Mouse (Mus musculus): ENCODE data around the gene Nxpe4. TPM values are rescaled to one million over a fixed set of nuclear protein-coding genes. Genes with fewer than 3 reads are reported as not detected.

Gene Nxpe4
- polyA plus RNA-seq, 1 experiment from 2014 or later, result 7.8 TPM

- no peak overlapping the region for H3K4me3 ChIP-seq (ENCODE audit: low read length)
- no peaks in the 10 kb centered on the region for H3K36me3 ChIP-seq (ENCODE audit: control insufficient read depth, insufficient read depth, low read length)
- H3K9me3 ChIP-seq (ENCODE audit: control insufficient read depth, low read length), result no peaks in the 10 kb centered on the region
- H3K27me3 ChIP-seq (ENCODE audit: control insufficient read depth, insufficient read depth, low read length), result no peaks in the 10 kb centered on the region
- ATAC-seq (ENCODE audit: low FRiP score, low TSS enrichment), result no peak
- no peak overlapping the region for H3K9ac ChIP-seq (ENCODE audit: low read depth, low read length)
- WGBS, result 72% methylated on average over 4 of the region's 4 CpGs
- no peak overlapping the region for H3K4me2 ChIP-seq (replicated peaks; ENCODE audit: low read depth, low read length)
- no peak overlapping the region for H3K27ac ChIP-seq (ENCODE audit: low read depth, low read length)
- H3K4me1 ChIP-seq (ENCODE audit: control insufficient read depth, insufficient read depth, low read length), result no peaks in the 10 kb centered on the region
Observed at GRCm38 (mm10) chr9:48360826-48361225, 199.0 kb downstream of the Nxpe4 start.

- Histone ChIP-seq H3K36me3 (ENCODE audit: control insufficient read depth, insufficient read depth, low read length) (no peaks in the 10 kb centered on the region), H3K9me3 (ENCODE audit: control insufficient read depth, low read length) (no peaks in the 10 kb centered on the region), H3K27me3 (ENCODE audit: control insufficient read depth, insufficient read depth, low read length) (no peaks in the 10 kb centered on the region), H3K4me3 (ENCODE audit: low read length) (no peak overlapping the region), H3K9ac (ENCODE audit: low read depth, low read length) (no peak overlapping the region), H3K27ac (ENCODE audit: low read depth, low read length) (no peak overlapping the region), H3K4me2 (replicated peaks; ENCODE audit: low read depth, low read length) (no peak overlapping the region), H3K4me1 (ENCODE audit: control insufficient read depth, insufficient read depth, low read length) (no peaks in the 10 kb centered on the region)
- 80% methylated on average over 14 of the region's 14 CpGs for WGBS
- no peak for ATAC-seq (ENCODE audit: low FRiP score, low TSS enrichment)
Observed at GRCm38 (mm10) chr9:48361815-48362631, 200.2 kb downstream of the Nxpe4 start.

GRCm38 (mm10) chr9:48362743-48363142 is 200.9 kb downstream of the Nxpe4 start:
- Histone ChIP-seq H3K4me2 (replicated peaks; ENCODE audit: low read depth, low read length) (no peak overlapping the region), H3K27me3 (ENCODE audit: control insufficient read depth, insufficient read depth, low read length) (no peaks in the 10 kb centered on the region), H3K4me1 (ENCODE audit: control insufficient read depth, insufficient read depth, low read length) (no peaks in the 10 kb centered on the region), H3K27ac (ENCODE audit: low read depth, low read length) (no peak overlapping the region), H3K9ac (ENCODE audit: low read depth, low read length) (no peak overlapping the region), H3K36me3 (ENCODE audit: control insufficient read depth, insufficient read depth, low read length) (no peaks in the 10 kb centered on the region), H3K9me3 (ENCODE audit: control insufficient read depth, low read length) (no peaks in the 10 kb centered on the region), H3K4me3 (ENCODE audit: low read length) (no peak overlapping the region)
- no peak for ATAC-seq (ENCODE audit: low FRiP score, low TSS enrichment)
- WGBS, result 88% methylated on average over 6 of the region's 6 CpGs

- no peak for ATAC-seq (ENCODE audit: low FRiP score, low TSS enrichment)
- H3K27ac ChIP-seq (ENCODE audit: low read depth, low read length), result no peak overlapping the region
- H3K4me1 ChIP-seq (ENCODE audit: control insufficient read depth, insufficient read depth, low read length), result no peaks in the 10 kb centered on the region
- H3K27me3 ChIP-seq (ENCODE audit: control insufficient read depth, insufficient read depth, low read length), result no peaks in the 10 kb centered on the region
- H3K4me2 ChIP-seq (replicated peaks; ENCODE audit: low read depth, low read length), result no peak overlapping the region
- no peak overlapping the region for H3K9ac ChIP-seq (ENCODE audit: low read depth, low read length)
- H3K36me3 ChIP-seq (ENCODE audit: control insufficient read depth, insufficient read depth, low read length), result no peaks in the 10 kb centered on the region
- WGBS, result 77% methylated on average over 4 of the region's 4 CpGs
- no peak overlapping the region for H3K4me3 ChIP-seq (ENCODE audit: low read length)
- no peaks in the 10 kb centered on the region for H3K9me3 ChIP-seq (ENCODE audit: control insufficient read depth, low read length)
Observed at GRCm38 (mm10) chr9:48373232-48373878, 211.5 kb downstream of the Nxpe4 start.

- 48% methylated on average over 2 of the region's 2 CpGs for WGBS
- Histone ChIP-seq H3K27me3 (ENCODE audit: control insufficient read depth, insufficient read depth, low read length) (no peaks in the 10 kb centered on the region), H3K4me2 (replicated peaks; ENCODE audit: low read depth, low read length) (no peak overlapping the region), H3K9me3 (ENCODE audit: control insufficient read depth, low read length) (no peaks in the 10 kb centered on the region), H3K36me3 (ENCODE audit: control insufficient read depth, insufficient read depth, low read length) (no peaks in the 10 kb centered on the region), H3K27ac (ENCODE audit: low read depth, low read length) (no peak overlapping the region), H3K4me1 (ENCODE audit: control insufficient read depth, insufficient read depth, low read length) (no peaks in the 10 kb centered on the region), H3K9ac (ENCODE audit: low read depth, low read length) (no peak overlapping the region), H3K4me3 (ENCODE audit: low read length) (no peak overlapping the region)
- no peak for ATAC-seq (ENCODE audit: low FRiP score, low TSS enrichment)
Observed at GRCm38 (mm10) chr9:48374357-48374756, 212.5 kb downstream of the Nxpe4 start.

- no peak overlapping the region for H3K9ac ChIP-seq (ENCODE audit: low read depth, low read length)
- no peaks in the 10 kb centered on the region for H3K36me3 ChIP-seq (ENCODE audit: control insufficient read depth, insufficient read depth, low read length)
- no peaks in the 10 kb centered on the region for H3K9me3 ChIP-seq (ENCODE audit: control insufficient read depth, low read length)
- H3K27ac ChIP-seq (ENCODE audit: low read depth, low read length), result no peak overlapping the region
- H3K27me3 ChIP-seq (ENCODE audit: control insufficient read depth, insufficient read depth, low read length), result no peaks in the 10 kb centered on the region
- H3K4me2 ChIP-seq (replicated peaks; ENCODE audit: low read depth, low read length), result no peak overlapping the region
- H3K4me3 ChIP-seq (ENCODE audit: low read length), result no peak overlapping the region
- no peak for ATAC-seq (ENCODE audit: low FRiP score, low TSS enrichment)
- 39% methylated on average over 4 of the region's 4 CpGs for WGBS
- H3K4me1 ChIP-seq (ENCODE audit: control insufficient read depth, insufficient read depth, low read length), result no peaks in the 10 kb centered on the region
Observed at GRCm38 (mm10) chr9:48388451-48388850, 226.6 kb downstream of the Nxpe4 start.

GRCm38 (mm10) chr9:48389983-48390382 is 228.2 kb downstream of the Nxpe4 start:
- Histone ChIP-seq H3K36me3 (ENCODE audit: control insufficient read depth, insufficient read depth, low read length) (no peaks in the 10 kb centered on the region), H3K4me1 (ENCODE audit: control insufficient read depth, insufficient read depth, low read length) (no peaks in the 10 kb centered on the region), H3K4me3 (ENCODE audit: low read length) (no peak overlapping the region), H3K9me3 (ENCODE audit: control insufficient read depth, low read length) (no peaks in the 10 kb centered on the region), H3K9ac (ENCODE audit: low read depth, low read length) (no peak overlapping the region), H3K4me2 (replicated peaks; ENCODE audit: low read depth, low read length) (no peak overlapping the region), H3K27me3 (ENCODE audit: control insufficient read depth, insufficient read depth, low read length) (no peaks in the 10 kb centered on the region), H3K27ac (ENCODE audit: low read depth, low read length) (no peak overlapping the region)
- 32% methylated on average over 3 of the region's 3 CpGs for WGBS
- no peak for ATAC-seq (ENCODE audit: low FRiP score, low TSS enrichment)

- no peak for ATAC-seq (ENCODE audit: low FRiP score, low TSS enrichment)
- WGBS, result 95% methylated on average over 10 of the region's 10 CpGs
Observed at GRCm38 (mm10) chr9:48403590-48404209, 241.9 kb downstream of the Nxpe4 start.

GRCm38 (mm10) chr9:48404687-48405086 is 242.9 kb downstream of the Nxpe4 start:
- 66% methylated on average over 3 of the region's 3 CpGs for WGBS
- Histone ChIP-seq H3K27me3 (ENCODE audit: control insufficient read depth, insufficient read depth, low read length) (no peaks in the 10 kb centered on the region), H3K4me1 (ENCODE audit: control insufficient read depth, insufficient read depth, low read length) (no peaks in the 10 kb centered on the region), H3K9ac (ENCODE audit: low read depth, low read length) (no peak overlapping the region), H3K4me3 (ENCODE audit: low read length) (no peak overlapping the region), H3K4me2 (replicated peaks; ENCODE audit: low read depth, low read length) (no peak overlapping the region), H3K27ac (ENCODE audit: low read depth, low read length) (no peak overlapping the region), H3K36me3 (ENCODE audit: control insufficient read depth, insufficient read depth, low read length) (no peaks in the 10 kb centered on the region), H3K9me3 (ENCODE audit: control insufficient read depth, low read length) (no peaks in the 10 kb centered on the region)
- ATAC-seq (ENCODE audit: low FRiP score, low TSS enrichment), result no peak

More at GRCm38 (mm10) chr9:48403590-48404209, 241.9 kb downstream of the Nxpe4 start:
- no peaks in the 10 kb centered on the region for H3K9me3 ChIP-seq (ENCODE audit: control insufficient read depth, low read length)
- H3K27me3 ChIP-seq (ENCODE audit: control insufficient read depth, insufficient read depth, low read length), result no peaks in the 10 kb centered on the region
- H3K4me3 ChIP-seq (ENCODE audit: low read length), result no peak overlapping the region
- H3K4me2 ChIP-seq (replicated peaks; ENCODE audit: low read depth, low read length), result no peak overlapping the region
- H3K36me3 ChIP-seq (ENCODE audit: control insufficient read depth, insufficient read depth, low read length), result no peaks in the 10 kb centered on the region
- H3K27ac ChIP-seq (ENCODE audit: low read depth, low read length), result no peak overlapping the region
- H3K9ac ChIP-seq (ENCODE audit: low read depth, low read length), result no peak overlapping the region
- no peaks in the 10 kb centered on the region for H3K4me1 ChIP-seq (ENCODE audit: control insufficient read depth, insufficient read depth, low read length)
